Mouse (Mus musculus) G1E (cell line): ENCODE measurements around the gene Rasal1.

Source experiments
- CTCF ChIP-seq: IDR thresholded peaks from 2 replicates; pipeline ENCODE4 v1.5.1; 2012; ENCODE audit warnings: low read depth, low read length, inconsistent platforms, mixed read lengths
- GATA1 ChIP-seq: IDR thresholded peaks from 2 replicates; pipeline ENCODE4 v1.6.1; 2012; ENCODE audit warnings: borderline replicate concordance, low read length, inconsistent platforms, mixed read lengths
- TAL1 ChIP-seq: conservative IDR thresholded peaks from 2 replicates; pipeline ENCODE4 v1.6.1; 2012; ENCODE audit warnings: low read depth, low read length, inconsistent platforms, mixed read lengths

GRCm38 (mm10) chr5:120612442-120612821 is 36.2 kb upstream of the Rasal1 start, which contains the start of the genes Rita1 and Ddx54:
- no peak for TF ChIP-seq CTCF
- no peak for TF ChIP-seq GATA1
- TF ChIP-seq TAL1: no peak
